Mouse (Mus musculus) bone marrow, adult 2 months (tissue): ENCODE measurements at regions not wholly inside any gene's neighbourhood (a gene's known extent, or its start where the extent isn't known, plus 50 kb on each side); places are given as distances from the start of the nearest gene placed in this dataset.

Experiments used
- H3K27ac ChIP-seq: fragments of 200-500 bp; 2 replicates; pipeline ENCODE4 v1.5.1; 2012; ENCODE audit warnings: low read depth, mild to moderate bottlenecking, control low read depth, inconsistent platforms, low read length; ENCODE audit not compliant: control insufficient read depth, poor library complexity, insufficient read depth
- H3K4me1 ChIP-seq: fragments of 200-500 bp; 2 replicates; pipeline ENCODE4 v1.6.1; 2011; ENCODE audit warnings: low read length; ENCODE audit not compliant: control insufficient read depth, insufficient read depth
- H3K4me3 ChIP-seq: fragments of 200-500 bp; replicated peaks from 2 replicates; pipeline ENCODE3; 2011; ENCODE audit warnings: mild to moderate bottlenecking, low read depth, low read length, control low read depth; ENCODE audit not compliant: control insufficient read depth
- CTCF ChIP-seq: fragments of 200-500 bp; IDR thresholded peaks from 2 replicates; pipeline ENCODE4 v1.5.1; 2011; ENCODE audit warnings: low read length, control low read depth; ENCODE audit not compliant: control insufficient read depth, insufficient read depth
- POLR2A ChIP-seq: fragments of 200-500 bp; IDR thresholded peaks from 2 replicates; pipeline ENCODE4 v1.6.1; 2011; ENCODE audit warnings: low read depth, mild to moderate bottlenecking, control low read depth, low read length, borderline replicate concordance; ENCODE audit not compliant: control insufficient read depth
- WGBS: fragments of 180-500 bp; shearing (Covaris S2); methylation state at CpG from one replicate; pipeline ENCODE4 v1.1.7; 2018; 5-methylcytosine and 5-hydroxymethylcytosine counted together

- Histone ChIP-seq H3K27ac (no peak overlapping the region), H3K4me3 (no peak overlapping the region), H3K4me1 (no peaks in the 10 kb centered on the region)
- TF ChIP-seq CTCF (no peak), POLR2A (no peak)
- 87% methylated on average over 8 of the region's 8 CpGs for WGBS
Observed at GRCm38 (mm10) chr8:107642241-107642640, 54.0 kb upstream of the Psmd7 start.

GRCm38 (mm10) chr8:107647936-107648335 is 59.7 kb upstream of the Psmd7 start:
- WGBS: 75% methylated on average over 8 of the region's 8 CpGs

DNA sequence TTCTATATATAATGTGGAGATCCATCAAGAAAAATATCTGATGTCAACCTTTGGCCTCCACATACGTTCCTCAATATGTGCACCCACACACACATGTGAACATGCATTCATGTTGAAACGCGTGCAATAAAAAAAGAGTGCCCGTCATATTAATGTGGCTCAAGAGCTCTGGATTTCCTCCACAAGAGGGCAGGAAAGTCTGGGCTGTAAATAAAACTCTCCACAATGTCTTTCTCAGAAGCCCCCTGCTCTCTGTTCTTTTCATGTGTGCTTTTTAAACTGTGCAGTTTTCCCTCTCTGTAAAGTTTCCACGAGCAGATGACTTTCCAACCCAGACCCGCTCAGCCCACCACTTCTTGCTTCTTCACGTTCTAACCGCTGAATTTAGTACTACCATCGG is 62.0 kb upstream of the Psmd7 start:
- no peak for TF ChIP-seq CTCF
- no peak overlapping the region for H3K27ac ChIP-seq
- H3K4me1 ChIP-seq: no peaks in the 10 kb centered on the region
- 84% methylated on average over 9 of the region's 9 CpGs for WGBS
- H3K4me3 ChIP-seq: no peak overlapping the region

More at GRCm38 (mm10) chr8:107647936-107648335, 59.7 kb upstream of the Psmd7 start:
- Histone ChIP-seq H3K27ac (no peak overlapping the region), H3K4me3 (no peak overlapping the region), H3K4me1 (no peaks in the 10 kb centered on the region)
- no peak for TF ChIP-seq POLR2A
- no peak for TF ChIP-seq CTCF

- 86% methylated on average over 11 of the region's 11 CpGs for WGBS
- TF ChIP-seq CTCF (no peak), POLR2A (no peak)
- Histone ChIP-seq H3K4me1 (no peaks in the 10 kb centered on the region), H3K4me3 (no peak overlapping the region), H3K27ac (no peak overlapping the region)
Observed at GRCm38 (mm10) chr8:107651424-107651823, 63.2 kb upstream of the Psmd7 start.

- WGBS: 59% methylated on average over 8 of the region's 8 CpGs
- H3K27ac ChIP-seq: no peak overlapping the region
- H3K4me1 ChIP-seq: no peaks in the 10 kb centered on the region
- TF ChIP-seq CTCF (no peak), POLR2A (no peak)
- H3K4me3 ChIP-seq: no peak overlapping the region
Observed at GRCm38 (mm10) chr8:107652226-107652625, 64.0 kb upstream of the Psmd7 start.

DNA sequence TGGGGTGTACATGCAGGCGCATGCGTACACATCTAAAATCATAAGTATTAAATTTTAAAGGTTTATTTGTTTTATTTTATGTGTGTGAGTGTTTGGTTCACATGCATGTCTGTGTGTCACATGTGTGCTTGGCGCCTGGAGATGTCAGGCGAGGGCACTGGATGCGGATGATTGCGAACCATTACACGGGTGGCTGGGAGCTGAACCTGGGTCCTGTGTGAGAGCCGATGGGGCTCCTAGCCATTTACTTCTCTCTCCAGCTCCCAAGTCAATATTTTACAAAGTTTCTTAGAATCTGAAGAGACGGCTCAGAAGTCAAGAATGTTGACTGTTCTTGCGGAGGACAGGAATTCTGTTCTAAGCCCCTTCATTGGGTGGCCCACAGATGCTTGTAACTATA is 65.4 kb upstream of the Psmd7 start:
- WGBS: 86% methylated on average over 10 of the region's 10 CpGs
- TF ChIP-seq POLR2A: no peak
- TF ChIP-seq CTCF: no peak
- Histone ChIP-seq H3K4me1 (no peaks in the 10 kb centered on the region), H3K27ac (no peak overlapping the region), H3K4me3 (no peak overlapping the region)

DNA sequence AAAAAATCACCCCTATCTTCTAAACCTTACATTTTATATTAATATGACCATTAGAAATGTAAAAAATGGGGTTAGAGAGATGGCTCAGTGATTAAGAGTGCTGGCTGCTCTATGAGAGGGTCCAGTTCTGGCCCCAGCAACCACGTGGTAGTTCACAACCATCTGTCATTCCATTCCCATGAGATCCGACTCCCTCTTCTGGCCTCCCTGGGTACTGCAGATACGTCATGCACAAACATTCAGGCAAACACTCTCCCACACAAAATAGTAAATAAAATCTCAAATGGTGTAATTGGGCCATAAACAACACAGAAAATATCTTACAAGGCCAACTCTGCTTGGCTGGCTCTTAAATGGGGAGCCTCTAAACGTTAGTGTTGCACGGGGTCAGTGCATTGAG is 68.4 kb upstream of the Psmd7 start:
- WGBS: 60% methylated on average over 5 of the region's 5 CpGs
- Histone ChIP-seq H3K27ac (no peak overlapping the region), H3K4me1 (no peaks in the 10 kb centered on the region), H3K4me3 (no peak overlapping the region)
- TF ChIP-seq POLR2A (no peak), CTCF (no peak)

DNA sequence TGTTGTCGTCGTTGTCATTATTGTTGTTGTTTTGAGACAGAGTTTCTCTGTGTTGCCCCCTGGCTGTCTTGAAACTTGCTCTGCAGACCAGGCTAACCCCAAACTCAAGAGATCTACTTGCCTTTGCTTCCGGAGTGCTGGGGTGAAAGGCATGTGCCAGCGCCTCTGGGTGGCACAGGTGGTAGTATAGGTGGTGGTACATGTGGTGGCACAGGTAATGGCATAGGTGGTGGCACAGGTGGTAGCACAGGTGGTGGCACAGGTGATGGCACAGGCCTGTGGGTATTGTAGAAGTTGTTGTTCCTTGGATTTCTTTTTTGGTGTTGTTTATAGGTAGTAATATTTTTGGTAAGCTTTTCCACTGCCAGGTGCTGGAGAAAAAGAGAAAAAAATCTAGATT is 69.5 kb upstream of the Psmd7 start:
- Histone ChIP-seq H3K27ac (no peak overlapping the region), H3K4me1 (no peaks in the 10 kb centered on the region), H3K4me3 (no peak overlapping the region)
- 90% methylated on average over 4 of the region's 4 CpGs for WGBS
- TF ChIP-seq CTCF: no peak
- no peak for TF ChIP-seq POLR2A

DNA sequence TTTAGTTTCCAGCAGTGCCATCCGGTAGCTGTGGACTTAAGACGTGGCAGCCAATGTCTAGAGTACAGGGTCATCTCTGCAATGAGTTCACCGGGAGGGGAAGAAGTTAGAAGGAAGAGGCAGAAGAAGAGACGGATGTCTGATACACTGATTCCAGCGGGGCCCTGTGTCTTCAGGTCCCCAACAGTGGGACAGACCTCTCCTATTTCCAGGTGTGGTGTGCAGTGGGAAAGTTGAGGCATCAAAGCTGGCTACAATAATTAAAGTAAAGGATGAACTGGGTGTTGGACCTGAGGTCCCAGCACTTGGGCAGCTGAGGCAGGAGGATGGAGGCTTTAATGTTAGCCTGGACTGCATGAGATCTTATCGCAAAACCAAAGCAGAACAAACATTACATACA is 70.1 kb upstream of the Psmd7 start:
- TF ChIP-seq POLR2A (no peak), CTCF (no peak)
- H3K4me3 ChIP-seq: no peak overlapping the region
- H3K27ac ChIP-seq: no peak overlapping the region
- H3K4me1 ChIP-seq: no peaks in the 10 kb centered on the region
- WGBS: 88% methylated on average over 6 of the region's 6 CpGs

DNA sequence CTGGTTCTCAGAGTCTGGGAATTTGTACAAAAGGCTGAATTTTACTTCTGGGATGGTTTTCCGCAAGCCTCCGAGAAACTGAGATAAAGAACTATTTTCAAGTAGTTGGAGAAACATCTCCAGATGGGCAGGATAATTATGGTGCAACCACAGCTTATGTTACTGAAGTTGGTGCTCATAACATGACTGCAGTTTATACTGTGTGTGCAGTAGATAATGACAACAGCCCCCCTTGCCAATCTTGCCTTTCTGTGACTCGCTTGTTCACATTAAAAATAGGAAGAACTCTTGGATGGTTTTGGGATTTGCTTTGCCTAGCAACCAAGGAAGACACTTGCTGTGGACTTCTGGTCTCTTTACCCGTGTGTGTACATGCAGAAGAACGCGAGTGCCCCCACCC is 72.4 kb upstream of the Psmd7 start:
- no peaks in the 10 kb centered on the region for H3K4me1 ChIP-seq
- H3K4me3 ChIP-seq: no peak overlapping the region
- no peak overlapping the region for H3K27ac ChIP-seq
- no peak for TF ChIP-seq CTCF
- no peak for TF ChIP-seq POLR2A
- 74% methylated on average over 6 of the region's 6 CpGs for WGBS
